Mouse (Mus musculus): ENCODE data around the gene Bsph1. TPM values are rescaled to one million over a fixed set of nuclear protein-coding genes. Genes with fewer than 3 reads are reported as not detected.
"Not testable (repeated sequence)": the region's sequence is repeated elsewhere in the genome, so short reads cannot be mapped to it uniquely, and the experiment has no call there.

The Bsph1 gene
- total RNA-seq (2014; fragmentation: Nextera tagmentation): not detected in 2 replicates
- total RNA-seq (2017): not detected in 2 replicates

- ATAC-seq (replicated peaks; ENCODE audit: low FRiP score, low TSS enrichment, poor library complexity, severe bottlenecking): not testable (repeated sequence)
Observed at GRCm38 (mm10) chr7:13450541-13450940, at the start of gene Bsph1. TSS of gene Bsph1 (plus strand) at chr7:13450841.

DNA sequence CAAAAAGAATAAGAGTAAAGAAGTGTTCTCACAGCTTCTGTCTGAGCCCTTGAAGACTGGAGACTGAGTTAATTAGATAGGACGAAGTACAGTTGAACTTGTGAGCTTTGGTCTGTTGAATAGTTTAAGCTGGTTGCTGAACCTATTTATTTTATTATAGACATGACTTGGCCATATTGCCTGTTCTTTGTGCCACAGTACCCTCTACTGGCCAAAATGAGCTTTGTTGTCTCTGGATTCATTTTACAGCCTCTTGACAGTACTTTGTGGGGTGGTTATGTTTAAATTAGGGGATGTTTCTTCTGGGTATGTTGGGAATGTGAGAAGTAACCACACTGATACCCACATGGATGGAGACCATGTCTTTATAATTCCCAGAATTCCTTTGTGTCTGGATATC lies 60.9 kb downstream of the Bsph1 start:
- ATAC-seq (replicated peaks; ENCODE audit: low FRiP score, low TSS enrichment, poor library complexity, severe bottlenecking): peak; percentile 77

Other genes starting within 250 kb of the Bsph1 start
- gene Vmn1r89, start 237.8 kb upstream of the Bsph1 start, total RNA-seq (2014; fragmentation: Nextera tagmentation): not detected in 2 replicates
- gene Vmn1r89, start 237.8 kb upstream of the Bsph1 start, total RNA-seq (2017): not detected in 2 replicates
- gene Lig1, start 173.6 kb upstream of the Bsph1 start, total RNA-seq (2014; fragmentation: Nextera tagmentation): 164 and 210 TPM in 2 replicates
- gene Lig1, start 173.6 kb upstream of the Bsph1 start, total RNA-seq (2017): 125 and 135 TPM in 2 replicates
- 5.9 and 6.3 TPM in 2 replicates for gene Zswim9, start 172.1 kb upstream of the Bsph1 start, total RNA-seq (2014; fragmentation: Nextera tagmentation)
- 1.7 and 5.9 TPM in 2 replicates for gene Zswim9, start 172.1 kb upstream of the Bsph1 start, total RNA-seq (2017)
- 10.9 and 11.4 TPM in 2 replicates for gene Pla2g4c, start 126.2 kb upstream of the Bsph1 start, total RNA-seq (2014; fragmentation: Nextera tagmentation)
- 11.5 and 13.6 TPM in 2 replicates for gene Pla2g4c, start 126.2 kb upstream of the Bsph1 start, total RNA-seq (2017)
- not detected in 2 replicates for gene Cabp5, start 52.7 kb upstream of the Bsph1 start, total RNA-seq (2014; fragmentation: Nextera tagmentation)
- gene Cabp5, start 52.7 kb upstream of the Bsph1 start, total RNA-seq (2017): not detected in 2 replicates
- not detected in 2 replicates for gene Bsph2, start 120.2 kb downstream of the Bsph1 start, total RNA-seq (2014; fragmentation: Nextera tagmentation)
- gene Bsph2, start 120.2 kb downstream of the Bsph1 start, total RNA-seq (2017): not detected in 2 replicates
- gene Sult2a5, start 173.1 kb downstream of the Bsph1 start, total RNA-seq (2014; fragmentation: Nextera tagmentation): not detected in 2 replicates
- gene Sult2a5, start 173.1 kb downstream of the Bsph1 start, total RNA-seq (2017): not detected in 2 replicates

Data from megakaryocyte-erythroid progenitor cell, adult 5-6 weeks (primary cell).